Mouse (Mus musculus) liver, embryonic 14 days (tissue): ENCODE results near the gene Cdca3. TPM values are rescaled to one million over a fixed set of nuclear protein-coding genes. Genes with fewer than 3 reads are reported as not detected.

Experiments used
- polyA plus RNA-seq: library from polyadenylated mRNA; depleted of rRNA; stranded (reverse); fragments of >200 nt; gene quantifications from 2 replicates; pipeline ENCODE4 v1.2.3, GENCODE M21; 2012; rRNA removed

The Cdca3 gene
- polyA plus RNA-seq: 120 and 156 TPM in 2 replicates

DNA sequence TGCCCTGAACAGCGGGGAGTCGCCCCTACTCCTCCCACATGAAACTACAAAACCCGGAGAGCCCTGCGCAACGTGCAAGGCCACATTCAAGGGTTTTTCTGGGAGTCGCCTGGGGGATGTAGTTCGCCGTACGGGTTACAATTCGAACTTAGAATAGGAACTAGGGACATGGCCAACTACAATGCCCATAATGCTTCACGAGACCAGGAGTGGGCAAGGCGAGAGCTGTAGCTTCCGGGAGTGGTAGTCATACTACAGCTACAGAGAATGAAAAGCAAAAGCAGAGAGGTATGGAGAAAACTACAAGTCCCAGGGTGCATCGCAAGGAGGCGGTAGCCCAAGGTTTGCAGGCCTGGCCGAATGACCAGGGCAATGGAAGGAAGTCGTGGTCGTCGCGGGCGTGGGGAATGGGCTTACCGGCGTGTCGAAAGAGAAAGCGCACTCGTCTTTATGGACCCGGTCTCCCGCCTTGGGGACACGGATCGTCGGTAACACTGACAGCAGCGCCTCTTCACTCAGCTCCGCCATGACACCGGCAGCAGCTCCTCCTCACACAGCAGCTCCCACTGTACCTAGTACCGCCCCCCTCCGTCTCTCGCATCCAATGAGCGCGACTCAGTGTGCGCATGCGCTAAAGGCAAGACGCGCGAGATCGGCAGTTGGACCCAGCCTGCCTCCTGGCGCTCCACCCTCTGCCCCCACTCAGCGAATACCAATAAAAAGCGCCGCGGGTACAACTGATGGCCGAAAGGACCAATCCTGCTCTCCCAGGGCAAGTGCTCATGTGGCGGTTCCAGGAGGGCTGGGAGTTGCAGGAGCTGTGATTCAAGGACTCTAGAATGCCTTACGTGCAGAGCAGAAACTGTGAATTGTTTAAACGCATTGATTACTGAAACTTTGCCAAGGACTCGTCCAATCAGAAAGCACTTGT lies at the start of gene Cdca3, which contains the start of gene Usp5:
Cdca3 (plus strand) TSS at position 680 of the 931 bp plus-strand sequence.
Usp5 (minus strand) TSS at position 617 of the 931 bp plus-strand sequence.

DNA sequence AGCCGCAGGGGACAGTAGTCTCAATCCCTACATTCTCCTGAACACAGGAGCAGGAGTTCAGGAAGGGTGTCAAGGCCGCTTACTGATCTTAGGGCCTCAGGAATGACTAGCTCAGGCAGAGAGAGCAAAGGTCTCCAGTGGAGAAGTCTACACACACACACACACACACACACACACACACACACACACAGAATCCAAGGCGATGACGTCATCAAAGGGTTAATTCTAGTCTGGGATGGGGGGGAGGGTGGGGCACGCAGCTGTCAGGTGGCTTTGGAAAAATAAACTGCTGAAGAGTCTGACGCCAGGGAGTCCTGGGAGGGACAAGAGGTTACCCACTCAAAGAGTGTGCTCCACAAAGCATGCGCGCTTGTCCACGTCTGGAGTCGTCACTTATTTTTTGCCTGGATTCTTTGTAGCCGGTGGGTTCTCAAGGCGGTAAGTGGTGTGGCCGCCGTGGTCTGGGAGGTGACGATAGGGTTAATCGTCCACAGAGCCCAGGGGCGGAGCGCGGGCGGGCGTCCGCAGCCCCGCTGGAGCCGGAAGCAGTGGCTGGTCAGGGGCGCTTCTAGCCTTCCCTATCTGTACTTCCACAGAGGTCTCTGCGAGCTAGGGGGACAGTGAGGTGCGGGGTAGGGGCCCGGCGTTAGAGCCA lies 20.9 kb upstream of the Cdca3 start, which contains the start of gene Spsb2:
Spsb2 (plus strand) TSS at position 304 of the 655 bp plus-strand sequence.

GRCm38 (mm10) chr6:124813933-124814332 lies 15.4 kb upstream of the Cdca3 start, which contains the start of gene Tpi1:
Gene Tpi1 (minus strand): TSS chr6:124814296.

DNA sequence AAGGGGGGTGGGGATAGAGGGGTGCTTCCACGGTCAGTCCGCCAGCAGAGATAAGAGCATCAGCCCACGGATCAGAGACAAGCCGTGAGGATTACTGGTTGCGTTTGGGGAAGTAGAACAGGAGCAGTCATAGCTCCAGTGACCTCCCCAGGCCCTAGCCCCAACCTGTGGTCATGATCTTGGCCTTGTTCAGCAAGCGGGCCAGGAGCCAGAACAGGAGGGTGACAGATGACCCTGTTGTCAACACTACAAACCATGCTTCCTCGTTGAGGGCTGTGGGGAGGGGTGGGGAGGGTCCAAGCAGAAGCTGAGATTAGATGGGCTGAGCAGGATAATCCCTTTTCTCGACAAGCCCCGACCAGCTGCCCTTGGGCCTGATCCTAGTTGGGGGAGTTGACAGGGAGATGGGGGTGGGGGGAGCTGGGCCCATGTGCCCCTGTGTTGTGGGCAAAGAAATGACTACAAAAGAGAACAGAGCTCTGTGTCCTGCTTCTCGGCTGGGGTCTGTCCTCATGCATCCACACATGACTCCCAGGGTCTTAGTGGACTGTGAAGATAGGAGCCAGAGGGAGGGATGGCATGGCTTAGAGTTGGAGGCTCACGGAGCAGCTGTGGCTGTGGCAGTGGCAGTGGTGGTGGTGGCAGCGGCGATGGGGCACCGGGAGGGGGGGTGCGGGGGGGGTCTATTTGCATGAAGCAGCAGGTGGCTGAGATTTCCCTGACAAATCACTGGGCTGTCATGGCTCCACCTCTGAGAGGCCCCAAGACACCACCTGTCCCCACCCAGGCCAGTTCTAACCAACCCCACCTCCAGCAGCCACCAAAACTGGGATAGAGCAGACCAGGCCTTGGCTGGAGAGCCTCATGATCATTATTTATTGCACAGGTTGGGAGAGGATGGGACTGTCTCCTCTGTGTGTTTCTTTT lies 11.2 kb downstream of the Cdca3 start, which contains the start of gene Gnb3:
Gnb3 (minus strand) TSS at position 35 of the 927 bp plus-strand sequence.

GRCm38 (mm10) chr6:124856916-124857839 lies 27.8 kb downstream of the Cdca3 start, which contains the start of gene P3h3:
Gene P3h3 (minus strand): TSS chr6:124857752.

DNA sequence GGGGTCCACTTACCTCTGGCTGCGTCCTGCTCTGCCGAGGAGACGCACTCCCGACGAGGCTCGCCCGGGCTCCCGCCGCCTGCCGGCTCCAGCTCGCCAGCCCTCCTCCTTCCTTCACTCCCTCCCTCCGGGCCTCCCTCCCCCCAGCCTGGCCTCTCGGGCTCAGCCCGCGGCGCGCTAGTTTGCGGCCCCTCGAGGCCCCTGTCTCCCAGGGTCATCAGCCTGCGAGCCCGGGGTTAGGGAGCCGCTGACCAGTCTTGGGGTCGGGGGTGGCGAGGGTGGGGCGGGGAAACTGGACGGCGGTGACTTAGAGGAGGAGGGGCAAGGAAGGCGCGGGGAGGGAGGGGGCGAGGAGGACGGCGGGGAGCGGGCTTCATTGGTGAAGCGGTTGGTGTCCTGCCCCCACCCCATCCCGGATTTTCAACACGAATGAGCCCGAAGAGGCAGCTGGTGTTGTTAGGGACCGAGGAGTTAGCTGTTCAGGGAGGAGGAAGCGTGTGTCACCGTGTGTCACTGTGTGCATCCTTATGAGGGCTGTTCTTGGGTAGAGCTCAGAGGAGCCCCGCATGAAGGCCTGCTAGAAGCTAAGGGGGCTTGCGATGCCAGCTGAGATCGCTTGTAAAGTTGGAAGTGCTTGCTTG lies 34.4 kb downstream of the Cdca3 start, which contains the start of gene Gpr162:
Gpr162 (minus strand) TSS at position 326 of the 641 bp plus-strand sequence.

Other genes with a start within 250 kb of the Cdca3 start
- 0.01 and 0.02 TPM in 2 replicates for gene C1s2, start 193.5 kb upstream of the Cdca3 start, polyA plus RNA-seq
- 57.0 and 65.6 TPM in 2 replicates for gene Lpcat3, start 166.5 kb upstream of the Cdca3 start, polyA plus RNA-seq
- gene Emg1, start 117.4 kb upstream of the Cdca3 start, polyA plus RNA-seq: 106 and 121 TPM in 2 replicates
- gene Phb2, start 117.2 kb upstream of the Cdca3 start, polyA plus RNA-seq: 117 and 139 TPM in 2 replicates
- 16.4 and 20.0 TPM in 2 replicates for gene Ptpn6, start 90.8 kb upstream of the Cdca3 start, polyA plus RNA-seq
- gene Grcc10, start 88.2 kb upstream of the Cdca3 start, polyA plus RNA-seq: 40.8 and 45.6 TPM in 2 replicates
- gene Gm45234, start 73.5 kb upstream of the Cdca3 start, polyA plus RNA-seq: not detected in 2 replicates
- gene Atn1, start 73.0 kb upstream of the Cdca3 start, polyA plus RNA-seq: 2.4 and 3.2 TPM in 2 replicates
- gene Eno2, start 59.9 kb upstream of the Cdca3 start, polyA plus RNA-seq: 0.25 and 0.46 TPM in 2 replicates
- 0.06 TPM in 1 of 2 replicates, not detected in the other for gene Lrrc23, start 49.8 kb upstream of the Cdca3 start, polyA plus RNA-seq
- 4.4 and 5.3 TPM in 2 replicates for gene Spsb2, start 20.9 kb upstream of the Cdca3 start, polyA plus RNA-seq
- 274 and 318 TPM in 2 replicates for gene Tpi1, start 15.3 kb upstream of the Cdca3 start, polyA plus RNA-seq
- 26.5 and 29.8 TPM in 2 replicates for gene Usp5, start 63 bp upstream of the Cdca3 start, polyA plus RNA-seq
- gene Gnb3, start 10.7 kb downstream of the Cdca3 start, polyA plus RNA-seq: 0.09 TPM in 1 of 2 replicates, not detected in the other
- 2.9 and 4.2 TPM in 2 replicates for gene P3h3, start 28.2 kb downstream of the Cdca3 start, polyA plus RNA-seq
- 0.03 and 0.08 TPM in 2 replicates for gene Gpr162, start 34.4 kb downstream of the Cdca3 start, polyA plus RNA-seq
- gene Cd4, start 58.7 kb downstream of the Cdca3 start, polyA plus RNA-seq: 0.05 and 0.08 TPM in 2 replicates
- gene Lag3, start 82.2 kb downstream of the Cdca3 start, polyA plus RNA-seq: 0.09 and 0.11 TPM in 2 replicates
- 107 and 113 TPM in 2 replicates for gene Ptms, start 90.6 kb downstream of the Cdca3 start, polyA plus RNA-seq
- 79.5 and 83.4 TPM in 2 replicates for gene Mlf2, start 101.8 kb downstream of the Cdca3 start, polyA plus RNA-seq
- 48.8 and 56.1 TPM in 2 replicates for gene Cops7a, start 136.0 kb downstream of the Cdca3 start, polyA plus RNA-seq
- gene Pianp, start 167.1 kb downstream of the Cdca3 start, polyA plus RNA-seq: 0.03 TPM in 2 replicates
- 18.1 and 21.6 TPM in 2 replicates for gene Zfp384, start 179.6 kb downstream of the Cdca3 start, polyA plus RNA-seq
- 16.7 and 18.7 TPM in 2 replicates for gene Ing4, start 210.2 kb downstream of the Cdca3 start, polyA plus RNA-seq
- gene Acrbp, start 220.1 kb downstream of the Cdca3 start, polyA plus RNA-seq: 2.5 and 3.8 TPM in 2 replicates
- 1.1 and 1.9 TPM in 2 replicates for gene Lpar5, start 238.4 kb downstream of the Cdca3 start, polyA plus RNA-seq